Mouse (Mus musculus): ENCODE measurements around the gene Sh3yl1.

- TF ChIP-seq CTCF (IDR thresholded peaks at IDR 0.05; ENCODE audit: borderline replicate concordance, insufficient read depth, low read length) (no peak), POLR2A (IDR thresholded peaks at IDR 0.05; ENCODE audit: low read depth, low read length) (peak; percentile 91)
Observed at GRCm38 (mm10) chr12:30911261-30912047, at the start of gene Sh3yl1, which contains the start of gene Acp1.

Measured in embryonic fibroblast, embryonic 13.5 days (primary cell).